Mouse (Mus musculus): ENCODE data around the gene Agap2. TPM values are rescaled to one million over a fixed set of nuclear protein-coding genes. Genes with fewer than 3 reads are reported as not detected.

Gene Agap2
- total RNA-seq, 1 experiment from 2014 or later, result 2.6 TPM

DNA sequence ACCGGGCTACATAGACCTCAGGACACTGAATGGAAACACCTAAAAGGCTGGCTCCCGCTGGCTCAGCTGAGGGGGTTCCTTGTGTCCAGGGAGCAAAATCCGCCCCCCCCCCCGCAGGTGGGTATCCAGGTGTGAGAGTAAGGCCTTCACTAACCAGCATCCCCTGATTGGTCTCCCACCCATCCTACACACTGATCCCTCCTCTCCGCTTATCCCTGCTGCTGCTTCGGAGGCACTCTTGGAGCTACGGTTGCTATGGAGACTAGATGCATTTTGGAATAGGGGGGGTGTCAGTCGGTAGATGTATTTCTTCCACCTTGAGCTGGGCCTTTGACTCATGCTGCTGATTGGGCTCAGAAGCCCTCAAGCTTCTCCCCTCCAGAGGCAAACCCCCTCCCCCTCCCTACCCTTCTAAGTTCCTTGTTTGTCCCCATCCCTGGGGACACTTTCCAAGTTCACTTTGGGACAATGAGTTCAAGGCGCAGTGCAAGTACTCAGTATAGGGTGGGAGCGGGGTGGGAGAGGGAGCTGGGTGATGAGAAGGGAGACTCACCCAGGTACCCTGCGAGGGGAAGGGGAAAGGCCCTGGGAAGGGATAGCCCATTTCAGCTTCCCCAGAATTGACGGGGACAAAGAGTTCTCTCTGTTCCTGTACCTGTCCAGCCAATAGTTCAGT, 3.1 kb downstream of the Agap2 start:
- DNase-seq, result no peak

DNA sequence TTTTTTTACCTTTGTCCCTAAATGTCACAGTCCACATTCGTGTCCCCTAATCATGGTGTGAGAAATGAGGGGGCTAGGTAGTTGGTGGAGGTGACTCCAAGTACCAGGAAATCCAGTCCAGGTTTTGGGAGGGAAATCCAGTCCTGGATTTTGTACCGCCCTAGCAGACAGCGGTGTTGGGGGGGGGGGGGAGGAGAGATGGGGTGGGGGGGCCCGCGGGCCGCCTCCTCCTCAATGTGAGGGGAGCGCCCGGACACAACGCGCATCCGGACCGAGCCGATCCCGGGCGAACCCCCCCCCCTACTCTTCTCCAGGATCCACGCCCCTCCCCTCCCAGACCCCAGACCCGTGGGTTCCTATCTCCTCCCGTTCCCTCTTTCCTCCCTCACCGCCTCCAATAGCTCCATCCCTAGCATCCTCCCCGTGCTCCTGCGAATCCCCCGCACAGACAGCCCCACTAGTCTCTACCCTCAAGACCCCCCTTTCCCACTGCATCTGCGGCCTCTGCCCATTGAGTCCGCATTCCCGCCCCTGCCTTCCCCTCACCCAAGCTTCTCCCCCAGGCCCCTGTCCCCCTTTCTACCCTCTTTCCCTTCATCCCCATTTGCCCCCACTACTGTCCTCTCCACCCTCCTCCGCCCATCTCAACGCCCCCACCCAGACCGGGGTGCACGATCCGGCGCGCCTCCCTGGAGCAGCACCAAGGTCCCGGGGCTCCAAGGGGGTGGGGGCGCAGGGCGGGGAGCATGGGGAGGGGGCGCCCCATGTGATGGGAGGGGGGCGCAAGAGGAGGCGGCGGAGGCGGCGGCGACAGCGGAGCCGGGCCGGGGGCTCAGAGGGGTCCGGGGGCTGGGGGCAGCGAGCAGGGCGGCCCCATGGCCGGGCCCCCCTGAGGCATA, 3.8 kb downstream of the Agap2 start:
- no peak for DNase-seq

DNA sequence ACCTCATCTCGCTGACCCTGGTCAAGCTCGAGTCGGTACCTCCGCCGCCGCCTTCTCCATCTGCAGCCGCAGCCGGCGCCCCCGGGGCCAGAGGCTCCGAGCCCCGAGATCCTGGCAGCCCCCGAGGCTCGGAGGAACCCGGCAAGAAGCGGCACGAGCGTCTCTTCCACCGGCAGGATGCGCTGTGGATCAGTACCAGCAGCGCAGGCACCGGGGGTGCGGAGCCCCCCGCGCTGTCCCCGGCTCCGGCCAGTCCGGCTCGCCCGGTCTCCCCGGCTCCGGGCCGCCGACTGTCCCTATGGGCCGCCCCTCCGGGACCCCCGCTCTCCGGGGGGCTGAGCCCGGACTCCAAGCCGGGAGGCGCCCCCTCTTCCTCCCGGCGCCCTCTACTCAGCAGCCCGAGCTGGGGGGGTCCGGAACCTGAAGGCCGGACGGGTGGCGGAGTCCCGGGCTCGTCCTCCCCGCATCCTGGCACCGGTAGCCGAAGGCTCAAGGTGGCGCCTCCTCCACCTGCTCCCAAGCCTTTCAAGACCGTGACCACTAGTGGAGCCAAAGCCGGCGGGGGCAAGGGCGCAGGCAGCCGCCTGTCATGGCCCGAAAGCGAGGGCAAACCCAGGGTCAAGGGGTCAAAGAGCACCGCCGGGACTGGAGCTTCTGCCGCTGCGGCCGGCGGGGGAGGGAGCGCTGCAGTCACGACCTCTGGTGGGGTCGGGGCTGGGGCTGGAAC, 4.7 kb downstream of the Agap2 start:
- no peak for DNase-seq

DNA sequence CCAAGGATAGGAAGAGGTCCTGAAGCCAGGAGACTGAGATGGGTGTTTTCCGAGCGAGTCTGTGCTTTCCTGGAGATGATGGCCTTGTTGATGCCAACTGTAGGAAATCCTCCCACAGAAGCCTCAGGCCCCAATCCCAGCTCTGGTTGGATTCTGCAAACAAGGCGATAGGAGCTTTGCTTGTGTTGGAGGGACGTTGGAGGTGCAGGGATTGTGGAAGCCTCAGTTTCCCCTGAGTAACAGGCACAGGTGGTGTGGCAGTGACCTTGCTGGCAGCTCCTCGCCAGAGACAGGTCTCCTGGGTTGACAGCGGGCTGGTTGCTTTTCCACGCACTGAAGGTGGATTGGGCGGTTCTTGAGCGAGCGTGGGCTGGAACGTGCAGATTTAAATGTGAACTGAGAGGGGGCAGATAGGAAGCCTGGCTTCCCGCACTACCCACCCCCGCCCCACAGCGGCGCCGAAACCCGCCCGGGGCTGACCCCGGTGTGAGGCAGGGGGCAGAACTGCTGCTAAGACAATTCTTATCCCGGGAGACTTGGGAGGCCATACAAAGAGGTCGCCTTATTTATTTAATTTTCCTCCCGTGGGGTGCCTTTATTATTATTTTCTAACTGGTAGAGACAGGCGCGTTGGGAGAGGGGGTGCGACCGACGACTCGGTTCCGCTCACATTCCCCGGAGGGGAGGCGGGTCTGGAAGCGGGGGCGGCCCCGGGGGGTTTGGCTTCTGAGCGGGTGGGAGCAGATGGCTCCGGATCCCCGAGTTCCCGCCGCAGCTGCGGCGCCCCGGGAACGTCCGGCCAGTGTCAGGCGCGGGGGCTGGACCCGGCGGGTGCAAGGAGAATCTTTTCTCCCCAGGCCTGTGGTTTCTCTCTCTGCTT, 6.1 kb downstream of the Agap2 start:
- DNase-seq, result peak; percentile 33

DNA sequence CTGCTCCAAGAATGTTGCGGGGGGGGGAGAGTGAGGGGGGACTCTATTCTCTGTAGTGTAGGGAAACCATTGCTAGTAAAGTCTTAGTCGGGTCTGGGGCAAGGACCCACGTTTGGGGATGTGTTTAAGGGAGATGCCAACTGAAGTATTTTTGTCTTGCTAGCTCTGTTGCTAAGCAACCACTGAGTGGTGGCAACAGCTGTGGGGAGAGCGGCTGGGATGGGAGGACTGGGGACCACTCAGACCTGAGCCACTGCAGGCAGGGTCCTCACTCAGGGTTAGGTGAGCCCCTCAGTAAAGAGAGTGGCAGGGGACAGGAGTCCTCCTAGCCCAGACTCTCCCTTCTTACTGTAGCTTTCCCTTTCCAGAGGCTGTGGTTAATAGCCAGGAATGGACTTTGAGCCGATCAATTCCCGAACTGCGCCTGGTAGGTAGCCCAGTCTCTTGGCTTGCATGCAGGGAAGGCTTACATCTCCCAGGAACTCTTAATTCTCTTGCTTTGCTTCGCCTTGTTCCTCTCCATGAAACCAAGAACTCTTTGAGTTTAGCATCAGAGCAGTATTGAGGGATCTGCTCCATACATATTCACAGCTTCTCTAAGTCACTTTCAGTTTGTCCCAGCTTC, 7.0 kb downstream of the Agap2 start:
- DNase-seq, result no peak

DNA sequence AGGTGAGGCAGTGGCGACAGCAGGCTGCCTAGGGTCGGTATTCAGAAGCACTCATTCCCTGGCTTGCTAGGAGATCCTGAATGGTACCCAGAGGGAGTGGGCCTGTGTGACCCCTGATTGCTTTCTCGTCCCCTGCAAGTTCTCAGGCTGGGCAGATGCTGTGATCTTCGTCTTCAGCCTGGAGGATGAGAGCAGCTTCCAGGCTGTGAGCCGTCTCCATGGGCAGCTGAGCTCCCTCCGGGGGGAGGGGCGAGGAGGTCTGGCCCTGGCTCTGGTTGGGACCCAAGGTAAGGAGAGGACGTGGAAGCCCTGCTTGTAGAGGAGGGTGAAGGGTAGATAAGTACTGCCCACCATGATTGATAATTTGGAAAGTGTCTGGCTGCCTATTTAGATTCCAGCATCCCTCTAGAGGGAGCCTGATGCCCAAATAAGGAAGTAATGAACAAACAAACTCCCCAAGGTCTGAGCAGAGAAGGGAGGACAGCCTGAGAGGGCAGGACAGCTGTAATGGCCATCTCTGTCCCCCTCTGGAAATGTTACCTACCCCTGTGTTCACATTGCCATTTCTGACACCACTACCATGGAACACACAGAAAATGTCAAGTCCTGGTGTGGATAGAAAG, 8.3 kb downstream of the Agap2 start:
- no peak for DNase-seq

DNA sequence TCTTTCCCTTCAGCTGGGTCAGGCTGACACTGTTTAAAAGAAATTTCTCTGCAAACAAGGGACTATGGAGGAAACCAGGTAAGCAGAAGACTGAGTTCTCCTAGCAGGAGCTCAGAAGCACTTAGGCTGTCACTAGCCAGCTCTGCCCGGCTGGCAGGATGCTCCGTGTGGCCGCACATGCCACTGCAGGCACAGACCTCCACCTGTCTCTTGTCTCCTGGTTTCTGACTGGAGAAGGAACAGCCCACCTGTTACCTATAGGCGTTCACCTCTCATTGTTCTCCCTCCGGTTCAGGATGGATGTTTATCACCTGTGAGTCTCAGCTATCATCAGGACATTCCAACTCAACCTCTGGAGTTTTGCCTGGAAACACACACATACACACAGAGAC, 8.8 kb downstream of the Agap2 start:
- no peak for DNase-seq

DNA sequence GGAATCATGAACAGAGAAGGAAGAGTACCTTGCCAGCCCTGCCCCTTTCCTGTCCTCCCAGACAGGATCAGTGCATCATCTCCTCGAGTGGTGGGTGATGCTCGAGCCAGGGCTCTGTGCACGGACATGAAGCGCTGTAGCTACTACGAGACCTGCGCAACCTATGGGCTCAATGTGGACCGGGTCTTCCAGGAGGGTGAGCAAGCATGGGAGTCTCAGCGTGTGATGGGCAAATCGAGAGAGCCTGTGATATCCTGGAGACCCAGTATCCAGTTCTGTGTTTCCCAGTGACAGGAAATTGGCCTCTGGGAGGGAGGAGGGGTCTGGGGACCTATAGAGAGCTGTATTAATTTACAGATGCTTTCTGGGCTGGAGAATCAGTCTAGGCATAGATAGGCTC, 10.0 kb downstream of the Agap2 start:
- DNase-seq, result no peak

DNA sequence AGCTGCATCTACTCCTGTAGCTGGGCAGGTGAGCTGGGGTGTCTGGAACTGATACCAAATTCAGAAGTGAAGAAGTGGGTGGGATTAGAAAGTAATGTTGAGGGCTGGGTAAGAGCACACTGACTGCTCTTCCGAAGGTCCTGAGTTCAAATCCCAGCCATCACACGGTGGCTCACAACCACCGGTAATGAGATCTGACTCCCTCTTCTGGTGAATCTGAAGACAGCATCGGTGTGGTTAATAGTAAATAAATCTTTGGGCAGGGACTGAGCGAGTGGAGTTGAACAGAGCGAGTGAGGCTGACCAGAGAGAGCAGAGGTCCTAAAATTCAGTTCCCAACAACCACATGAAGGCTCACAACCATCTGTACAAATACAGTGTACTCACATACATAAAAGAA, 10.5 kb downstream of the Agap2 start:
- DNase-seq, result no peak

DNA sequence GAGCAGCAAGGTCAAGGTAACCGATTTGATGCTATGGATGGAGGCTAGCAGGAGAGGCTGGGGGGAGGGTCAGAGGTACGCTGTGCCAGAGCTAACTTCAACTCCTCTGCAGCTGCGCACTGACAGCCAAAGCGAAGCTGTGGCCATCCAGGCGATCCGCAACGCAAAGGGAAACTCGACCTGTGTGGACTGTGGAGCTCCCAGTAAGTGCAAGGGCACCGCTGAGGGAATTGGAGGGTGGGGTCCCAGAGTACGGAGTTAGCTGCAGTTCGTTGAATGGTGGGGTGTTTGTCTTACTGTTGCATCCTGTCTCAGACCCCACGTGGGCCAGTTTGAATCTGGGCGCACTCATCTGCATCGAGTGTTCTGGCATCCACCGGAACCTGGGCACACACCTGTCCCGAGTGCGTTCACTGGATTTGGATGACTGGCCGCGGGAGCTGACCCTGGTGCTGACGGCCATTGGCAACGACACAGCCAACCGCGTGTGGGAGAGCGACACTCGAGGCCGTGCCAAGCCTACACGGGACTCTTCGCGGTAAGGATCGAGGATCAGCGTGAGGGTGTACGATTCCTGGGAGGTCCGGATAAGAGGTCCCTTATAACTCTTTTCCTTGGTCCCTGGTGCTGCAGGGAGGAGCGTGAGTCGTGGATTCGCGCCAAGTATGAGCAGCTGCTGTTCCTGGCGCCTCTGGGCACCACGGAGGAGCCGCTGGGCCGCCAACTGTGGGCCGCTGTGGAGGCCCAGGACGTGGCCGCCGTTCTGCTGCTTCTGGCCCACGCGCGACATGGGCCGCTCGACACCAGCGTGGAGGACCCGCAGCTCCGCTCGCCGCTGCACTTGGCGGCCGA, 15.7 kb downstream of the Agap2 start:
- peak; percentile 67 for DNase-seq

DNA sequence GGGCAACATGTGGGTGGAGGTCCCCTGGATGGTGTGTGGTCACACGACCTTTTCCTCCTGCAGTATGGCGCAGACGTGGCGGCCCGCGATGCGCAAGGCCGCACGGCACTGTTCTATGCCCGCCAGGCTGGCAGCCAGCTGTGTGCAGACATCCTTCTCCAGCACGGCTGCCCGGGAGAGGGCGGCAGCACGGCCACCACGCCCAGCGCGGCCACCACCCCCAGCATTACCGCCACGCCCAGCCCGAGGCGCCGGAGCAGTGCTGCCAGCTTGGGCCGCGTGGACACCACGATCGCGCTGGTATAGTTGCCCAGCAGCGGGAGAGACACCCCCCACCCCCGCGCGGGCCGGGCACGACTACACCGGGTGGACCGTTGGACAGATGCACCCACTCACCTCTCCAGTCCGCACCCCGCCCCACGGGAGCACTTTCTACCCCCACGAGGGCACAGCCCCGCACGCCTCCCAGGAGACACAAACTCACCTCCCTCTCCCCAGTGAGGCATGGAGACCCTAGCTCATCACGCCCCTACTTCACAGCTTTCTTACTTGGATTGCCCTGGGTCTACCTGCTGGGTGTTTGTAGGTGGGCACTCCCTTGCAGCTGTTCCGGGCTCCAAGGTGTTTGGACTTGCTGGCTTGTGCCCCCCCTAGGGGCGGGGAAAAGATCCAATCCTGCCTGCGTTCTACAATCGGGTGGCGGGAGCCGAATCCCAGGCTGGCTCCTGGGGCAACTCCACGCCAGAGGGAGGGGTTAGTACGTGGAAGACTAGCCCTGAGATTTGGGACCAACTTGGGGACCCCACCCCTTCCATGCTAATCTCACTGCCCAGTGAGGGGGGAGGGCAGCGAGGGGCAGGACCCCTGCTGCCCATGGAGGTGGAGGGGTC, 16.7 kb downstream of the Agap2 start:
- peak; percentile 69 for DNase-seq

DNA sequence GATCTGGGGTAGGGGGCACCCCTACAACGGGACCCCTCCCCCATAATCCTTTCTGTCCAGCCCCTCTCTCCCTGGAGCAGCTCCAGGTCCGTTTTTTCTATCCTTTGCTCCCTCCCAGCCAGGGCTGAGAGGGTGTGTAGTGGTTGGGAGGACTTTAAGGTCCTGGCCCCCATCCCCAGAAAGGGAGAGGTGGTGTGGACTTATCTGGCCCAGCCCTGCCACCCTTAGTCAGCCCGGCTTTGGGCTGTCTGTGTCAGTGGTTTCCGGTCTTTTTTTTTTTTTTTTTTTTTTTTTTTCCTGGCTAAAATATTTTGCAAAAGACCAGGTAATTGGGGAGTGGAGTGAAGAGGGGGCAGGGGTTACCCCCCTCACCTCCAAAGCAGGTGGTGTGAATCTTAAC, 17.7 kb downstream of the Agap2 start:
- DNase-seq, result no peak

DNA sequence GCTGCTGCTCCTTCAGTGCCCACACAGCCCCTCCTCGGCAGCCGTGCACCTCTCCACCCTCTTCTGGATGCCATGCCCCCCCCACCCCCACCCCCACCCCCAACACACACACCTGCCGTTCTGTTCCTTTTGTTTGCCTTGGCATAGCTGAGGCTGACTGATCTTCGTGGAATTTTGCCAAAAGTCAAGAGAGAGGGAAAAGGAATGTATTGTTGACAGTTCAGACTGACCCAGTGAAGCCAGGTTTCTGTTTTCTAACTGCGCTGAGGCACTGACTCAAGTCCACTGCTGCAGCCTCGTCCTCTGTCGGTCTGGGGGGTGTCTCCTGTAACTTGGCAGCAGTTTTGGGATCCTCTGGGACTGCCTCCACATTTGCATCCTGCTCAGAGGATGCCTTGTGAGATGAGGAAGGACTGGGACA, 19.3 kb downstream of the Agap2 start:
- no peak for DNase-seq

DNA sequence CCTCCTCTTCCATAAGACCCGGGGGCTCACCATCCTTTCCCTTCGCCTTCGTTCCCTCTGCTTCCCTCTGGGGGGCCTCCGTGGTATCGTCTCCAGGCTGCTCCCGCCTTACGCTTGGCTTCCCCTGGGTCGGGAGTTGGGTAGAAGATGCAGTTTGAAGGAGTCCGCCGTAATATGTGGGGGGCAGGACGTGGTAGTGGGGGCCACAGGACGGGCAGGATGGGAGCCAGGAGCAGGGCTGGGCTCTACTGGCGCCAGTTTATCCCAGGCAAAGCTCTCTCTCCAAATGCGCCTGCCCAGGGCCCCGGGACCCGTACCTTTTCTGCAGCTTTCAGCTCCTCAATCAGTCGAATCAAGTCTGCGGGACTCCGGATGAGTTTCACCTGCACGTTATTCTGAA, 23.4 kb downstream of the Agap2 start:
- DNase-seq, result no peak

DNA sequence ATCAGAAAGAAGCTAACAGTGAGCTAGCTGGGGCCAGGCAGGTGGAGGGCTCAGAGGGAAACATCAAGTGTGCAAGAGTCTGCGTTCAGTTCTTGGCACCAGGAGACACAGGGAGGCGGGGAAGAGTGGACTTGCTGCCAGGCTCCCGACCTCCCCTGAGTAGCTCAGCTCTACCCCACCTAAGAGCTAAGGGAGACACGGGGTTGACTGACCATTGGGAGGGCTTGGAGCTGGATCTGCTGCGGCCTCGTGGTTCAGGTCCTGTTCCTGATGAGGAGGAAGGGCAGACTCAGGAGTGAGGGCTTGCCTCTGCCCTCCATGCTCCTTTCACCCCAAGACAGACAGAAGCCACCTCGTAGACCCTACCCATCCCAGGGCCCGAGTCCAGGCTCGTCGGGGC, 24.1 kb downstream of the Agap2 start:
- no peak for DNase-seq

DNA sequence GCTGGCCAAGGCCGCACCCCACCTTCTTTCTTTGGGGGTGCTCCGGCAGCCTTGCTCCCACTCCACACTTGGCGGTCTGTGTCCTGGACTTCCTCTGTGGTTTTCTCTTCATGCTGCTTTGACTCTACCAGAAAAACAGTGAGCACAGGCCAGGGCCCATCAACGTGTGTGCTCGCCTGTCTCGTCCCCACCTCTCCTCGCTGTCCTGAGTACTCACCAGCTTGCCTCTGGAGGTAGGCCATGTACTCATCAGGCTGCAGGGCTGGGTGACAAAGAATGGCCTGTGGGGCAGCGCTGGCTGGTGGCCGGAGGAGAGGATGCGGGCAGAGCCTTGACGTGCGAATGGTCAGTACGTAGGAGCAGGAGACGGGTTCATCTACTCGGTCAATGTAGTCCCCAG, 24.8 kb downstream of the Agap2 start:
- no peak for DNase-seq

DNA sequence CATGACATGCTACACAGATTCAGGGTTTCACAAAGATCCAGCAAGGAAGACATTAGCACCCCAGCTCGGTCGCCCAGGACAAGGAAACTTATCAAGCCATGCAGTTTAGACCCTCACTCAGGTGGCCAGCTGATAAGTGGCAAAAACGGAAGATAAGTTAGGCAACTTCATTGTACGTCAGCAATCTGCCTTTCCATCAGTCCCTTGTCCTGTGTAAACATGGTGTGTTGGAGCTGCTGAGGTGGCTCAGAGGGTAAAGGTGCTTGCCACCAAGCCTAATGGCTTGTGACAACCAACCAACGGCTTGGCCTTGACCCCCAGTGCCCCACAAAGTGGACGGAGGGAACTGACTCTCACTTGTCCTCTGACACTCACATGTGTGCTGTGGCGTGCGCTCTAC, 25.3 kb downstream of the Agap2 start:
- no peak for DNase-seq

DNA sequence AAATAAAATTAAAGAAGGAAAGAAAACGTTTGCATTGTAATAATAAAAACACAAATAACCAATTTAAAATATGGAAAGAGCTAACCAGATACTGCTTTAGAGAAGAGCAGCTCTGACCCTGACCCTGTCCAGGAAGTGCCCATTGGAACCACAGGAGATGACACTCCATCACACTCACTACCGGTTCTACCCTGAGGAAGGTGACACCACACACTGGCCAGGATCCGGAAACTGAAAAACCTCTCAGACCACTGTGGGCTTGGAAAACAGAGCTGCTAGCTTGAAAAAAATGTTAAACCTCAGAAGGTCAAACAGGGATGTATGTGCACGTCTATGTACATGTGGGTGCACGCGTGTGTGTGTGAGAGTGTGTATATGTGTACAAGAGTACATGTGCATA, 26.1 kb downstream of the Agap2 start:
- no peak for DNase-seq

DNA sequence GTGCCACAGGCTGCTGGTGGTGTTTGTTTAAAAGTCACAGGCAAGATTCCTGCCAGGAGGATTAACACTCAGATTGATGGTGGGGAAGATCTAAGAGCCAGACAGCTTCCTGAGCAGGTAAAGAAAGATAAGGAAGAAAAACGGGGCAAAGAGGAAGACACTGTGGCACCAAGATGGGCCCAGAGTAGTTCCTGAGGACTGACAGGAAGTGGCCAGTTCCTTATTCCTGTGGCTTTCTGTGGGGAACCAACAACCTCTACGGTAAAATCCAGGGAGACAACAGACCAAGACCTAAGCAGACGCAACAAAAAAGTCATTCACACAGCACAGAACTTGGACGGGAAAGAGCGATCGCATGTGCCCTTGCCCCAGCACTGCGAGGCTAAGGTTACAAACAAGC, 28.5 kb downstream of the Agap2 start:
- no peak for DNase-seq
